Mouse (Mus musculus) liver, embryonic 14.5 days (tissue): Measurements from ENCODE around the gene Faim2.

Experiments
- CTCF ChIP-seq: IDR thresholded peaks from 2 replicates; pipeline ENCODE4 v1.5.1; 2016; ENCODE audit warnings: antibody characterized with exemption, low read depth, control low read depth
- EP300 ChIP-seq: IDR thresholded peaks from 2 replicates; pipeline ENCODE4 v1.6.1; 2016; ENCODE audit warnings: antibody characterized with exemption, low read depth

DNA sequence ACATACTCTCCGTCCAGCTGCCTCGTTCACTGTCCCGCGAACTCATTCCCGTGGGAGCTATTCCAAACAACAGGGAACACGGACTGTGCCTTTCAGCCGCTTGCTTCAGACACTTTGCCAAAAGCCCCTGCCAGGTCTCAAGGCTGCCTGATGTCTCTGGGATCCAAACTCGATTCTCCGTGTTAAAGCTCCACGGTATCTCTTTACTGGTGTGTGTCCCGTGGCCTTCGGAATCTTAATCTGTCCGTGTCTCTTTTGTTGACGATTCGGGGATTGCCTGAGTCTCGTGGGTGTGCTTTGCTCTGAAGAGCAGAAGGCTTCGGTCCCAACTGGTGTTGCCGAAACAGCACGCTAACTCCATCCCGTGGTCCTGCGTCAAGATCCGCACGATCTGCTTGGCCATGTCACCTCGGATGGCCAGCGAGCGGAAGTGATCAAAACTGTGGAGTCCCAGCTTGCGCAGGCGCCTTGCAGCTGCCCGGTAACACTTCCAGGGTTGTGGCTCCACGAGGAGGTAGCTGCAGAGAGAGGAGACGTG, 57.7 kb downstream of the Faim2 start:
- TF ChIP-seq EP300 (no peak), CTCF (no peak)
